Mouse (Mus musculus): ENCODE measurements around the gene Ahctf1.
"Not testable (repeated sequence)": the region's sequence is repeated elsewhere in the genome, so short reads cannot be mapped to it uniquely, and the experiment has no call there.

Gene Ahctf1

GRCm38 (mm10) chr1:179715289-179715688 is 88.2 kb downstream of the Ahctf1 start:
- not testable (repeated sequence) for DNase-seq (ENCODE audit: low spot score in 2 of 2)

- DNase-seq (ENCODE audit: low spot score in 2 of 2) = no peak
Measured at GRCm38 (mm10) chr1:179713367-179713766, 90.1 kb downstream of the Ahctf1 start.

- DNase-seq (ENCODE audit: low spot score in 2 of 2) = no peak
Measured at GRCm38 (mm10) chr1:179712658-179713057, 90.8 kb downstream of the Ahctf1 start.

- DNase-seq (ENCODE audit: low spot score in 2 of 2) = no peak
Measured at GRCm38 (mm10) chr1:179710739-179711138, 92.7 kb downstream of the Ahctf1 start.

GRCm38 (mm10) chr1:179709390-179709789 is 94.1 kb downstream of the Ahctf1 start:
- DNase-seq (ENCODE audit: low spot score in 2 of 2) = peak; percentile 49 to 54

- DNase-seq (ENCODE audit: low spot score in 2 of 2) = peak; percentile 23 to 30
Measured at GRCm38 (mm10) chr1:179705154-179705553, 98.3 kb downstream of the Ahctf1 start.

GRCm38 (mm10) chr1:179704150-179704549 is 99.3 kb downstream of the Ahctf1 start:
- no peak for DNase-seq (ENCODE audit: low spot score in 2 of 2)
